Mouse (Mus musculus): Measurements from ENCODE around the gene Mzf1. TPM values are rescaled to one million over a fixed set of nuclear protein-coding genes. Genes with fewer than 3 reads are reported as not detected.

Mzf1 gene
- polyA plus RNA-seq, 1 experiment from 2014 or later: 1.2 TPM

DNA sequence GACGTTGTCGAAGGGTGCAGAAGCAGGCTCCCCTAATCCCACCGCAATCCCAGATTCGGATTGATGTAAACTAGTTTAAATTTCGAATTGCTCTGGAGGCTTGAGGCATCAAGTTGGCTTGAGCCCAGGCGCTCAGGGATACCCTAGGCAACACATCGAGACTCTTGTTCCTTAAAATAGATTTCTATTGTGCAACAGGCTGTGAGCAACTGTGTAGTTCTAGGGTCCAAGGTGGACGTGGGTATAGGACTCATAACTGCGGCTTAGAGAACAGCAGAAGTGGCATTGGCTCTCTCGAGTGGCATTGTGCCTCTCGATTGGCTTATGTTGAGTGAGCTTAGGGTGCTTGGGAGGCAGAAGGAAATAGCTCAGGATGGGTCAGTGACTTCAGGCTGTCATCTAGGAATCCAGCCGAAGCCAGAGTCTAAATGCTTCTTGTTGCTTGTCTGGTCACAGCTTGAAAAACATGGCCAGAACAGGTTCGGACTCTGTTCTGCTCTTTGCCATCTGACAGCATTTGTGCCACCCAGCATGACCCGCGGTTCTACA lies 15.9 kb downstream of the Mzf1 start:
- no peak for ATAC-seq (replicated peaks; ENCODE audit: insufficient number of reproducible peaks, low FRiP score, low TSS enrichment, low read depth)
- Histone ChIP-seq H3K4me1 (ENCODE audit: control insufficient read depth, insufficient read depth, low read length) (peaks cover 3% of the 10 kb centered on the region), H3K4me2 (ENCODE audit: low read depth, low read length) (peak overlapping the region; percentile 67), H3K27me3 (ENCODE audit: control insufficient read depth, insufficient read depth, low read length) (peaks cover 18% of the 10 kb centered on the region), H3K27ac (replicated peaks; ENCODE audit: low read depth, low read length) (peak overlapping the region; percentile 97), H3K9me3 (replicated peaks; ENCODE audit: control insufficient read depth, low read length) (no peaks in the 10 kb centered on the region; the same call in 1 of the 2 replicates), H3K4me3 (ENCODE audit: low read depth, low read length) (peak overlapping the region; percentile 79), H3K9ac (replicated peaks; ENCODE audit: low read length) (peak overlapping the region; percentile 97), H3K36me3 (replicated peaks; ENCODE audit: control insufficient read depth, insufficient read depth, low read depth, low read length) (0 out of 2 replicates have a peak, but pooled peaks cover 3% of the 10 kb centered on the region)
- WGBS: 31% methylated on average over 15 of the region's 15 CpGs
- no peak for DNase-seq (ENCODE audit: low spot score)

DNA sequence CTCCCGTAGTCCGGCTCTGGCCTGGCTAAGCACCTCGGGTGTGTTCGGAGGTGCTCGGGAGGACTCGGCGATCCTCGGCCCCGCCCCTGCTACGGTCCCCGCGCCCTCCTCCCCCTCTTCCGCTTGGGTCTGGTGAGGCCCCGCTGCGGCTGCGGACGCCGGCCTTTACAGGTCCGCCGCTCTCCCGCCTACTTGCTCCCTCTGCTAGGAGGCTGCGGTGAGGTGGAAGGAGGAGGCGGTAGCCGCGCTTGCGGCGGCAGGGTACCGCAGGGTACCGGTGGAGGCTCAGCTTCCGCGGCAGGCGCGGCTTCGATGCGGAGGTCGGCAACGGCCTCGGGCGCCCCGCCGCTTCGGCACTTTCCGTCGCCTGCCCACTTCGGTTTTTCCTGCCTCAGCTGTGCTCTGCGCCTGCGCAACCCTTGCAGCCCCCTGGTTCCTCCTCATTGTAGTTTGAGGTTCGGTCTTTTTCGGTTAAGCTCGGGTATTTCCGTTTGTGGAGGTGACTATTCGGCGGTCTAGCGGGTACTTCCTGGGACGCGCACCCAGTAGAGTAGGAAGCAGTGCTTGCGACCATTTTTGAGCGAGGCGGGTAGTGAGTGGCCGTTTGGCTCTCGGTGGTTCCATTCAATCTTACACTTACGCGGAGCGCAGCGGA lies 16.5 kb downstream of the Mzf1 start, which contains the start of gene Ube2m:
TSS of gene Ube2m (minus strand) at position 375 of the 655 bp plus-strand sequence.
- Histone ChIP-seq H3K9ac (replicated peaks; ENCODE audit: low read length) (peak within 1 kb of the TSS; percentile 97), H3K4me3 (ENCODE audit: low read depth, low read length) (peak within 1 kb of the TSS; percentile 79), H3K4me2 (ENCODE audit: low read depth, low read length) (peak within 1 kb of the TSS; percentile 67), H3K27ac (replicated peaks; ENCODE audit: low read depth, low read length) (peak within 1 kb of the TSS; percentile 97), H3K4me1 (ENCODE audit: control insufficient read depth, insufficient read depth, low read length) (peaks cover 3% of the 10 kb centered on the region), H3K9me3 (replicated peaks; ENCODE audit: control insufficient read depth, low read length) (no peaks in the 10 kb centered on the region; the same call in 1 of the 2 replicates), H3K36me3 (replicated peaks; ENCODE audit: control insufficient read depth, insufficient read depth, low read depth, low read length) (0 out of 2 replicates have a peak, but pooled peaks cover 3% of the 10 kb centered on the region), H3K27me3 (ENCODE audit: control insufficient read depth, insufficient read depth, low read length) (peaks cover 12% of the 10 kb centered on the region)
- ATAC-seq (replicated peaks; ENCODE audit: insufficient number of reproducible peaks, low FRiP score, low TSS enrichment, low read depth) (peak; percentile 87), DNase-seq (ENCODE audit: low spot score) (peak; percentile 100)
- WGBS: under 1% methylated on average over 63 of the region's 65 CpGs

DNA sequence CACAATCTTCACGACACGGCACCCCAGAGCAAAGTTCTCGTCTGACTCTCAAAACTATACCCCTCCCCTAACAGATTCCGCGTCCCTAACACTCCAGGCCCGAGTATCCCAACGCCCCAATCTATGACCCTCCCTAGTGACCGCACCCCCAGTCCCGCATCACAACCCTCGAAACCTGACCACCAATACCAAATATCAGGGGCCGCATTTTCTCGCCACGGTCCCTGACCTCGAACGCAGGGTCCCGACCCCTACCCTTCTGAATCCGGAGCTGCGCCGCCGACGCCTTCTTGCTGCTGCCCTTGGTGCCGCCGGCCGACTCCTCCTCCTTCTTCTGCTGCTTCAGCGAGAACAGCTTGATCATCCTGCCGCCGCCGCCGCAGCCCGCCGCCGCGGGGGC lies 17.2 kb downstream of the Mzf1 start:
- Histone ChIP-seq H3K27ac (replicated peaks; ENCODE audit: low read depth, low read length) (peak overlapping the region; percentile 97), H3K27me3 (ENCODE audit: control insufficient read depth, insufficient read depth, low read length) (peaks cover 6% of the 10 kb centered on the region; the same call in 1 of the 2 replicates), H3K4me3 (ENCODE audit: low read depth, low read length) (peak overlapping the region; percentile 79), H3K36me3 (replicated peaks; ENCODE audit: control insufficient read depth, insufficient read depth, low read depth, low read length) (peaks cover 5% of the 10 kb centered on the region; the same call in 1 of the 2 replicates), H3K9me3 (replicated peaks; ENCODE audit: control insufficient read depth, low read length) (no peaks in the 10 kb centered on the region), H3K9ac (replicated peaks; ENCODE audit: low read length) (peak overlapping the region; percentile 97), H3K4me2 (ENCODE audit: low read depth, low read length) (peak overlapping the region; percentile 67), H3K4me1 (ENCODE audit: control insufficient read depth, insufficient read depth, low read length) (peaks cover 3% of the 10 kb centered on the region)
- DNase-seq (ENCODE audit: low spot score) (peak; percentile 49), ATAC-seq (replicated peaks; ENCODE audit: insufficient number of reproducible peaks, low FRiP score, low TSS enrichment, low read depth) (no peak)
- under 1% methylated on average over 32 of the region's 33 CpGs for WGBS

- H3K27ac ChIP-seq (replicated peaks; ENCODE audit: low read depth, low read length): no peak overlapping the region
- H3K4me2 ChIP-seq (ENCODE audit: low read depth, low read length): peak overlapping the region; percentile 67
- H3K4me1 ChIP-seq (ENCODE audit: control insufficient read depth, insufficient read depth, low read length): peaks cover 3% of the 10 kb centered on the region
- no peak for ATAC-seq (replicated peaks; ENCODE audit: insufficient number of reproducible peaks, low FRiP score, low TSS enrichment, low read depth)
- no peaks in the 10 kb centered on the region for H3K9me3 ChIP-seq (replicated peaks; ENCODE audit: control insufficient read depth, low read length)
- peak overlapping the region; percentile 79 for H3K4me3 ChIP-seq (ENCODE audit: low read depth, low read length)
- peak overlapping the region; percentile 97 for H3K9ac ChIP-seq (replicated peaks; ENCODE audit: low read length)
- no peak for DNase-seq (ENCODE audit: low spot score)
- WGBS: 51% methylated on average over 4 of the region's 4 CpGs
- 0 out of 2 replicates have a peak, but pooled peaks cover 4% of the 10 kb centered on the region for H3K27me3 ChIP-seq (ENCODE audit: control insufficient read depth, insufficient read depth, low read length)
- H3K36me3 ChIP-seq (replicated peaks; ENCODE audit: control insufficient read depth, insufficient read depth, low read depth, low read length): peaks cover 5% of the 10 kb centered on the region; the same call in 1 of the 2 replicates
Measured at GRCm38 (mm10) chr7:13036806-13037205, 17.8 kb downstream of the Mzf1 start.

DNA sequence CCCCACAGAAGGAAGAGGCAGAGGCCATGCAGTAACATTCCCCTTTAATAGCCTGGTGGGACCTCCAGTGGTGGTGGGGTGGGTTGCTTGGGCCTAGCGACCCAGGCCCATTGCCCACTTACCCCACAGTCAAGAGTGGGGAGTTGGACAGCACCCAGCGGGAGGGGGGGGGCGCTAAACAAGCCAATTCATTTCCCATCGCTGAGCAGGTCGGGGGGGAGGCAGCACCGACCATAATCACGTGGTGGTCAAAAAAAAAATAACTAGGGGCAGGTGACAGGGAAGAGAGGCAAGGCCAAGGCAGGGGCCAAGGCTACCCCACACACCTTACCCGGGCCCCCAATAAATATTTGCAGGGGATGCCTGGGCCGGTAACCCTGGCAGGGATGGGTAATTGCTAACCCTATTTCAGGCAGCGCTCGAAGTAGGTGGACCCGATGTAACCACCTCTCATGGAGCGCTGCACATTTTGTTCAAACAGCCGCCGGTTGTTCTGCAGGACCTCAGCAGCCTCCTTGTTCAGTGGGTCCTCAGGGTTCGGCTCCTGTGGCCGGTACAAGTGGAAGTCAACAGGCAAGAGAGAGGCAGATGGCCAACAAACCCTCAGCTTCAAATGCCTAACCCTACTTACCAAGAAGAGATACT lies 19.2 kb downstream of the Mzf1 start:
- H3K4me1 ChIP-seq (ENCODE audit: control insufficient read depth, insufficient read depth, low read length): peaks cover 3% of the 10 kb centered on the region
- no peak overlapping the region for H3K27ac ChIP-seq (replicated peaks; ENCODE audit: low read depth, low read length)
- no peak overlapping the region for H3K4me2 ChIP-seq (ENCODE audit: low read depth, low read length)
- H3K27me3 ChIP-seq (ENCODE audit: control insufficient read depth, insufficient read depth, low read length): no peaks in the 10 kb centered on the region
- H3K9me3 ChIP-seq (replicated peaks; ENCODE audit: control insufficient read depth, low read length): no peaks in the 10 kb centered on the region
- H3K9ac ChIP-seq (replicated peaks; ENCODE audit: low read length): no peak overlapping the region
- peak; percentile 1; the same call in 1 of the 2 replicates for ATAC-seq (replicated peaks; ENCODE audit: insufficient number of reproducible peaks, low FRiP score, low TSS enrichment, low read depth)
- H3K4me3 ChIP-seq (ENCODE audit: low read depth, low read length): no peak overlapping the region
- H3K36me3 ChIP-seq (replicated peaks; ENCODE audit: control insufficient read depth, insufficient read depth, low read depth, low read length): peaks cover 14% of the 10 kb centered on the region
- whole genome bisulfite sequencing: 91% methylated on average over 17 of the region's 17 CpGs
- no peak for DNase-seq (ENCODE audit: low spot score)

GRCm38 (mm10) chr7:13034148-13034977 lies 20.2 kb downstream of the Mzf1 start, which contains the start of gene Chmp2a:
Gene Chmp2a (minus strand): TSS chr7:13034807.
- ATAC-seq (replicated peaks; ENCODE audit: insufficient number of reproducible peaks, low FRiP score, low TSS enrichment, low read depth) (peak; percentile 74), DNase-seq (ENCODE audit: low spot score) (peak; percentile 97)
- Histone ChIP-seq H3K4me1 (ENCODE audit: control insufficient read depth, insufficient read depth, low read length) (peaks cover 3% of the 10 kb centered on the region), H3K4me2 (ENCODE audit: low read depth, low read length) (peak within 1 kb of the TSS; percentile 75), H3K36me3 (replicated peaks; ENCODE audit: control insufficient read depth, insufficient read depth, low read depth, low read length) (peaks cover 23% of the 10 kb centered on the region), H3K9ac (replicated peaks; ENCODE audit: low read length) (peak within 1 kb of the TSS; percentile 78), H3K9me3 (replicated peaks; ENCODE audit: control insufficient read depth, low read length) (no peaks in the 10 kb centered on the region), H3K27ac (replicated peaks; ENCODE audit: low read depth, low read length) (peak within 1 kb of the TSS; percentile 78; the same call in 1 of the 2 replicates), H3K4me3 (ENCODE audit: low read depth, low read length) (peak within 1 kb of the TSS; percentile 58), H3K27me3 (ENCODE audit: control insufficient read depth, insufficient read depth, low read length) (no peaks in the 10 kb centered on the region)
- under 1% methylated on average over 45 of the region's 45 CpGs for WGBS

GRCm38 (mm10) chr7:13033451-13034147 lies 21.0 kb downstream of the Mzf1 start:
- Histone ChIP-seq H3K36me3 (replicated peaks; ENCODE audit: control insufficient read depth, insufficient read depth, low read depth, low read length) (peaks cover 31% of the 10 kb centered on the region), H3K9me3 (replicated peaks; ENCODE audit: control insufficient read depth, low read length) (no peaks in the 10 kb centered on the region), H3K4me1 (ENCODE audit: control insufficient read depth, insufficient read depth, low read length) (no peaks in the 10 kb centered on the region; the same call in 1 of the 2 replicates), H3K4me3 (ENCODE audit: low read depth, low read length) (peak overlapping the region; percentile 58), H3K4me2 (ENCODE audit: low read depth, low read length) (peak overlapping the region; percentile 75), H3K9ac (replicated peaks; ENCODE audit: low read length) (peak overlapping the region; percentile 78), H3K27ac (replicated peaks; ENCODE audit: low read depth, low read length) (no peak overlapping the region), H3K27me3 (ENCODE audit: control insufficient read depth, insufficient read depth, low read length) (no peaks in the 10 kb centered on the region)
- 53% methylated on average over 13 of the region's 13 CpGs for WGBS
- ATAC-seq (replicated peaks; ENCODE audit: insufficient number of reproducible peaks, low FRiP score, low TSS enrichment, low read depth) (no peak), DNase-seq (ENCODE audit: low spot score) (no peak)

Data from embryonic facial prominence, embryonic 11.5 days (tissue).